Mouse (Mus musculus) heart, embryonic 13.5 days (tissue): Measurements from ENCODE around the gene Phka1. TPM values are rescaled to one million over a fixed set of nuclear protein-coding genes. Genes with fewer than 3 reads are reported as not detected.
A peak's percentile ranks its signal among the peaks of the same experiment; 100 is the strongest.
"Not testable (repeated sequence)": the region's sequence is repeated elsewhere in the genome, so short reads cannot be mapped to it uniquely, and the experiment has no call there.

Source experiments
- ATAC-seq: fragments of 200-750 bp; cut with Nextera tagmentation; 2 replicates; pipeline ENCODE4 v1.8.0; 2017; ENCODE audit warnings: moderate TSS enrichment; ENCODE audit not compliant: insufficient number of reproducible peaks, low FRiP score, low TSS enrichment; ENCODE audit errors: extremely low read depth
- H3K27ac ChIP-seq: fragments of 300-500 bp; sonication (generic); replicated peaks from 2 replicates; pipeline ENCODE4 v1.5.1; 2015; ENCODE audit warnings: moderate library complexity, mild to moderate bottlenecking, inconsistent platforms
- H3K27me3 ChIP-seq: fragments of 300-500 bp; sonication (generic); replicated peaks from 2 replicates; pipeline ENCODE4 v1.6.1; 2015; ENCODE audit warnings: mild to moderate bottlenecking, inconsistent platforms
- H3K36me3 ChIP-seq: fragments of 300-500 bp; sonication (generic); 2 replicates; pipeline ENCODE4 v1.6.1; 2015; ENCODE audit warnings: mild to moderate bottlenecking, inconsistent platforms
- H3K4me1 ChIP-seq: fragments of 300-500 bp; sonication (generic); 2 replicates; pipeline ENCODE4 v1.6.1; 2015; ENCODE audit warnings: inconsistent platforms
- H3K4me2 ChIP-seq: fragments of 300-500 bp; sonication (generic); 2 replicates; pipeline ENCODE4 v1.6.1; 2015; ENCODE audit warnings: inconsistent platforms, mild to moderate bottlenecking, moderate library complexity
- H3K4me3 ChIP-seq: fragments of 300-500 bp; sonication (generic); 2 replicates; pipeline ENCODE4 v1.5.1; 2015; ENCODE audit warnings: moderate library complexity, mild to moderate bottlenecking, inconsistent platforms
- H3K9ac ChIP-seq: fragments of 300-500 bp; sonication (generic); 2 replicates; pipeline ENCODE4 v1.6.1; 2015; ENCODE audit warnings: inconsistent platforms, mild to moderate bottlenecking, moderate library complexity
- H3K9me3 ChIP-seq: fragments of 300-500 bp; sonication (generic); 2 replicates; pipeline ENCODE4 v1.6.1; 2016; ENCODE audit warnings: inconsistent platforms
- WGBS: fragments of 180-500 bp; shearing (Covaris S2); methylation state at CpG from one replicate; pipeline ENCODE4 v1.1.7; 2015; ENCODE audit warnings: mixed read lengths; 5-methylcytosine and 5-hydroxymethylcytosine counted together
- polyA plus RNA-seq: library from polyadenylated mRNA; unstranded; fragments of >200 nt; fragmentation: Nextera tagmentation; extraction: Ambion mirVana; gene quantifications from 2 replicates; pipeline ENCODE4 v1.2.1, GENCODE M21; 2015

Phka1 gene
- polyA plus RNA-seq = 9.1 and 9.7 TPM in 2 replicates

DNA sequence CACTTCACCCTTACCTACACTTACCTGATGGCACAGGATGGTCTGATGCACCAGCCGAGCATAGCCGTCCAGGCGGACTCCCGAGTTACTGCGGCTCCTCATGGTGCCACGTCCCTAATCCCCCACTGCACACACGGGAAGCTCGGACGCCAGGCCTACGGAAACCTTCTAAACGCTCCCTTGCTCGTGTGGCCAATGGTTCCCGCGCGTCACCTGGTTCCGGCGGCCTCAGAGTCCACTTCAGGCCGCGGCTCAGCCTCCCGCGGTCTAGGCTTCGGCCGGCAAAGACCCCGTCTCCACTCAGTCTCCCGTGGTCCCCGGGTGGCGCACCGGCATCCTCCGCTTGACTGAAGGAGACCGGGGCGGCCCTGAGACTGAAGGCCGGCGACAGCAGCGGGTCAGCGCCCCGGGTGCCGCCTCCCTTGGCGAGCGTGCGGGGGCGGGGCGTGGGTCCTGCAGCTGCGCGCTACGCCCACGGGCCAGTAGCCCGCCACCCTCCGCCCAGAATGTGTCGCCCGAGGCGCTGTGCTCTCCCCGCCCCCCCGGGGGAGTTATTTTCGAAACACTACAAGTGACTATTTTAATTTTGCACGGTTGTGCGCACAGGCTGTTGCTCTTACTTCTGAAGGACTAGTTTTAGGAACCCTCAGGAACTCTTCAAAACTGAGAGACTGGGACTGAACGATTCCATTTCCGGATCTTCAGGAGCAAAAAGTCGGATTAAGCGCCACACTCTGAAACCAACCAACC lies at the start of gene Phka1:
Gene Phka1 (minus strand): TSS at position 424 of the 750 bp plus-strand sequence.
- peak within 1 kb of the TSS; percentile 56 for H3K27ac ChIP-seq

DNA sequence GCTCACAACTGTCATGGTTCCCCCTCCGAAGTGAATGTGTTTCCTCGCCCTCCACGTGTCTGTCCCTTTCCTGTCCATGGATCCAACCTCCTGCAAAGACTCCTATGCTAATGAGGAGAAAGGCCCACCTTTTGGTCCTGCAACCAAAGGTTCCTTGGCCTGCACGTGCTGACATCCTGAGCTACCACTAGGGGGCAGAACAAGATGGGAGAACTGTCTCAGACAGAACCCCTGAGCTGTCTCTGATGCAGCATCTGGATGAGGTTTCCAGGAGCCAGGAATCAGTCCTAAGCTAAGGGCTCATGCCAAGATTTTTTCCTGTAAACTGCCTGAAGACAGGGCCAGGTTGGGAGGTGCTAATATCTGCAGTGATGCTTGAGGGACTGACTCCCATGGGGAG lies 45.2 kb upstream of the Phka1 start:
- 18% methylated on average over 3 of the region's 4 CpGs for whole genome bisulfite sequencing
- H3K36me3 ChIP-seq = not testable (repeated sequence)

More for the DNA sequence above, at the start of gene Phka1:
- Histone ChIP-seq H3K4me2 (peak within 1 kb of the TSS; percentile 70), H3K4me3 (peak within 1 kb of the TSS; percentile 67), H3K9me3 (no peaks in the 10 kb centered on the region), H3K9ac (peak within 1 kb of the TSS; percentile 84), H3K4me1 (peaks cover 4% of the 10 kb centered on the region), H3K27me3 (peaks cover 20% of the 10 kb centered on the region), H3K36me3 (no peaks in the 10 kb centered on the region)
- peak; percentile 58 for ATAC-seq
- WGBS = 15% methylated on average over 45 of the region's 60 CpGs

DNA sequence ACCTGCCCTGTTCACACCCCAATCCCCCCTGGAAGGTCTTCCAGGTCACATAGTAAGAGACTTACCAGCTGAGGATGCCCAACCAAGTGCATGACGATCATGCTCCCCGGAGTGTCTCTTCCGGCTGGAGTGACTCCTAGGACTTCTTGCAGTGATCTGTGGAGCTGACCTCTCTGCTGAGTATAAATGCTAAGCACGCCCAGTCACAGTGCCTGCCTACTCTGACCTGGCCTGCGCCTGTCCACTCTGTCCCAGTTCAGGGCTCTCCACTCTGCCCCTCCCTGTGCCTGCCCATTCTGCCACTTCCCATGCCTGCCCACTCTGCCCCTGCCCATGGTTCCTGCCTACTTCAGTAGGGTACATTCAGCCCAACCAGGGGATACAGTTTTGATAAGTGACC lies 42.8 kb upstream of the Phka1 start, which contains the start of gene Gm3880:
Gene Gm3880 (minus strand): TSS at position 101 of the 400 bp plus-strand sequence.
- not testable (repeated sequence) for ATAC-seq, H3K27me3 ChIP-seq, H3K36me3 ChIP-seq, H3K9me3 ChIP-seq, H3K4me1 ChIP-seq, H3K4me2 ChIP-seq, H3K9ac ChIP-seq, H3K4me3 ChIP-seq, H3K27ac ChIP-seq
- 85% methylated on average over 5 of the region's 5 CpGs for WGBS

More for the DNA sequence above, 45.2 kb upstream of the Phka1 start:
- H3K4me3 ChIP-seq, H3K4me1 ChIP-seq, H3K9me3 ChIP-seq, H3K27ac ChIP-seq, H3K9ac ChIP-seq, H3K27me3 ChIP-seq, H3K4me2 ChIP-seq, ATAC-seq: not testable (repeated sequence)

DNA sequence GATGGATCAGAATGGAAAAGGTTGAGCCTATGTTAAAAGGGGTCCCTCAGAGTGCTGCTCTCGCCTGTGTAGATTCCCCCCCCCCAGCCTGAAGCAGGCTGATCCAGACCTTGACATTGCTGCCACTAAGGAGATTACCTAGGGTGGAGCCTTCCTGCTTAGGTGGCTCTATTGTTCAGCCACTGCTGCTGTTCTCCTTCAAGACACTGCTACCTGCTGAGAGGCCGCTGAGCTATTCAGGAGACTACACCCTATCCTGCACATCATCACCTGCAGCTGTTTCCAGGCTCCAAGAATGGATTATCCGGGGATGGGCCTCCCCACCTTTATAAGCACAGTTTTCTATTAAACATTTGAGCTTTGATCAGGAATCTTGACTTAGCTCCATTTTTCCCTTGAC lies 40.7 kb upstream of the Phka1 start:
- not testable (repeated sequence) for H3K4me2 ChIP-seq, H3K4me1 ChIP-seq, H3K4me3 ChIP-seq, H3K27ac ChIP-seq, H3K9me3 ChIP-seq, H3K27me3 ChIP-seq, H3K9ac ChIP-seq, H3K36me3 ChIP-seq, ATAC-seq
- 41% methylated on average over 3 of the region's 3 CpGs for WGBS

- Histone ChIP-seq H3K4me2 (no peak overlapping the region), H3K9me3 (no peaks in the 10 kb centered on the region), H3K9ac (no peak overlapping the region), H3K4me3 (no peak overlapping the region), H3K27ac (no peak overlapping the region), H3K36me3 (no peaks in the 10 kb centered on the region), H3K27me3 (peaks cover 11% of the 10 kb centered on the region; the same call in 1 of the 2 replicates), H3K4me1 (no peaks in the 10 kb centered on the region)
- 71% methylated on average over 2 of the region's 2 CpGs for WGBS
- no peak for ATAC-seq
Measured at GRCm38 (mm10) chrX:102666641-102667040, 22.6 kb upstream of the Phka1 start.

GRCm38 (mm10) chrX:102660712-102661111 lies 16.7 kb upstream of the Phka1 start:
- Histone ChIP-seq H3K9ac (no peak overlapping the region), H3K9me3 (no peaks in the 10 kb centered on the region), H3K4me1 (no peaks in the 10 kb centered on the region), H3K27ac (no peak overlapping the region), H3K36me3 (no peaks in the 10 kb centered on the region), H3K4me2 (no peak overlapping the region), H3K4me3 (no peak overlapping the region), H3K27me3 (no peaks in the 10 kb centered on the region; the same call in 1 of the 2 replicates)
- WGBS = 12% methylated on average over 3 of the region's 3 CpGs
- no peak for ATAC-seq

GRCm38 (mm10) chrX:102645691-102646090 lies 1.6 kb upstream of the Phka1 start:
- Histone ChIP-seq H3K9me3 (no peaks in the 10 kb centered on the region), H3K27ac (no peak overlapping the region), H3K36me3 (no peaks in the 10 kb centered on the region), H3K27me3 (peaks cover 20% of the 10 kb centered on the region), H3K9ac (no peak overlapping the region), H3K4me3 (no peak overlapping the region), H3K4me1 (peaks cover 4% of the 10 kb centered on the region), H3K4me2 (no peak overlapping the region)
- no peak for ATAC-seq
- 73% methylated on average over 1 of the region's 1 CpGs for WGBS

GRCm38 (mm10) chrX:102645146-102645545 lies 1.1 kb upstream of the Phka1 start:
- peak overlapping the region; percentile 84; the same call in 1 of the 2 replicates for H3K9ac ChIP-seq

DNA sequence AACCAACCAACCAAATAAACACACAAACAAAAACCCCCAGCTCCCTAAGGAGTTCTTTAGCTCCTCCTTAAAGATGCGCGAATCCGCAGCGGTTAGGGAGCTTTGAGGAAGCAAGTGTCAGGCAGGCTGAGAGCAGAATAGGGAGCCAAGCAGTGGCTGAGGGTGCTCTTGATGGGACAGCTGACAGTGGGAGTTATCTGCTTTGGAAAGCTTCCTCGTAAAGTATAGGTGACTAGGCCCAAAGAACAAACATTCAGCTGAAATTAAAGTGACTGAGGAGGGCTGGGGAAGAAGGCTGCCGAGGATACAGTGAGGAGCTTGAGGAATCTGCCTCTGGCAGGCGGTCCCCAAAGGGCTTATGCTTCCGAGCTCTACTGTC lies 516 bp upstream of the Phka1 start:
- Histone ChIP-seq H3K4me3 (peak overlapping the region; percentile 67), H3K27me3 (peaks cover 20% of the 10 kb centered on the region), H3K27ac (peak overlapping the region; percentile 56), H3K36me3 (no peaks in the 10 kb centered on the region), H3K9ac (peak overlapping the region; percentile 84), H3K4me1 (peaks cover 4% of the 10 kb centered on the region), H3K9me3 (no peaks in the 10 kb centered on the region), H3K4me2 (peak overlapping the region; percentile 70)
- 13% methylated on average over 8 of the region's 8 CpGs for WGBS
- no peak for ATAC-seq

More at GRCm38 (mm10) chrX:102645146-102645545, 1.1 kb upstream of the Phka1 start:
- 28% methylated on average over 6 of the region's 6 CpGs for WGBS
- peaks cover 4% of the 10 kb centered on the region for H3K4me1 ChIP-seq
- H3K4me3 ChIP-seq = peak overlapping the region; percentile 67
- no peaks in the 10 kb centered on the region for H3K36me3 ChIP-seq
- 0 out of 2 replicates have a peak overlapping the region, but pooled peaks have one; percentile 56 for H3K27ac ChIP-seq
- H3K27me3 ChIP-seq = peaks cover 20% of the 10 kb centered on the region
- no peak for ATAC-seq
- H3K4me2 ChIP-seq = peak overlapping the region; percentile 70
- H3K9me3 ChIP-seq = no peaks in the 10 kb centered on the region

DNA sequence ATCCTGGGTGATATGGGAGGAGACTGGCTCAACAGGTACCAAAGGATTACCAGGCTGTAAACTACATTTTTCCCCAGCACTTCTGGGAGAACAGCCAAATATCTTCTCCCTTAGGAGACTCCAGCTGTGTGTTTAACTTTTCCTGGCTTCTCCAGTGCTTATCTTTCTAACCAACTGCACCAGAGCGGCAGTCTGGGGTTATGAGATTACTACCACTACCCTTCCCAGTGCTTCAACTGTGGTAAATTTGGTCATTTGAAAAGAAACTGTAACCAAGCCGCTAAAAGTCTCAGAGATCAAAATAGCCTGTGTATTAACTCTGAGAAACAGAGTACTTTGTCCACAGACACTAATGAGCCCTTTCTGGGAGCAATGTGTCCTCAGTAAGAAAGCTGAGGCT lies 42.8 kb downstream of the Phka1 start:
- Histone ChIP-seq H3K4me1 (no peaks in the 10 kb centered on the region), H3K36me3 (peaks cover 20% of the 10 kb centered on the region), H3K4me2 (no peak overlapping the region), H3K9me3 (no peaks in the 10 kb centered on the region), H3K4me3 (no peak overlapping the region), H3K27me3 (no peaks in the 10 kb centered on the region), H3K27ac (no peak overlapping the region), H3K9ac (no peak overlapping the region)
- ATAC-seq = no peak
- 50% methylated on average over 2 of the region's 2 CpGs for WGBS

GRCm38 (mm10) chrX:102588560-102588959 lies 55.5 kb downstream of the Phka1 start:
- Histone ChIP-seq H3K4me1 (no peaks in the 10 kb centered on the region), H3K9ac (no peak overlapping the region), H3K27me3 (peaks cover 12% of the 10 kb centered on the region; the same call in 1 of the 2 replicates), H3K36me3 (0 out of 2 replicates have a peak, but pooled peaks cover 4% of the 10 kb centered on the region), H3K27ac (no peak overlapping the region), H3K4me2 (no peak overlapping the region), H3K4me3 (no peak overlapping the region), H3K9me3 (no peaks in the 10 kb centered on the region)
- ATAC-seq = no peak
- 59% methylated on average over 1 of the region's 1 CpGs for WGBS

DNA sequence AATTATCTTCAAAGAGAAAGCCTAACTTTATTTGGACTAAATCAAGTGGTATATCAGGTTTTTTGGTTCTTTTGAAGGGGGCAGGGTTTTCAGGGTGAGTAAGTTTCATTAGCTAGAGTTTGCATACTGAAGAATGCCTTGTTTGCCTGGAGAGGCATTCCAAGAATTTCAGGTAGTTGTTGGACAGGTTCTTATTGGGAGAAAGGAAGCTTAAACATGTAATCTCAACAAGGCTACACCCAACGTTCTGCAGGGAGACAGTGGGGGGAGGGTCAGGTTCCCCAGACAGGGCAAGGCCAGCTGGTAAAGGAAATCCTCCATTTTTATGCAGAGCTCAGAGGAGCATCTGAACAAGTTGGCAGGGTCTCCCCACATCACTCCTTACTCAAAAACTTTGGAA lies 72.9 kb downstream of the Phka1 start:
- Histone ChIP-seq H3K4me1 (no peaks in the 10 kb centered on the region), H3K4me2 (no peak overlapping the region), H3K27ac (no peak overlapping the region), H3K9me3 (no peaks in the 10 kb centered on the region), H3K9ac (no peak overlapping the region), H3K27me3 (0 out of 2 replicates have a peak, but pooled peaks cover 8% of the 10 kb centered on the region), H3K4me3 (no peak overlapping the region), H3K36me3 (peaks cover 13% of the 10 kb centered on the region)
- no peak for ATAC-seq
- 6% methylated on average over 1 of the region's 1 CpGs for WGBS
